Mouse (Mus musculus) telencephalon, adult 2 months (tissue): ENCODE data around the gene Sept10.

Experiments
- DNase-seq: peaks from one replicate; pipeline ENCODE4 v3.0.0-alpha.2; 2011; ENCODE audit warnings: low read depth, low spot score

Gene Sept10

GRCm38 (mm10) chr10:59221473-59222270, at the start of gene Sept10, which contains the start of gene Sowahc:
Sept10 (minus strand) TSS chr10:59221847.
Sowahc (plus strand) TSS chr10:59221953.
- peak; percentile 76 for DNase-seq

GRCm38 (mm10) chr10:59268754-59269153, 47.1 kb upstream of the Sept10 start:
- no peak for DNase-seq

GRCm38 (mm10) chr10:59268109-59268508, 46.5 kb upstream of the Sept10 start:
- DNase-seq, result no peak

GRCm38 (mm10) chr10:59267275-59267674, 45.6 kb upstream of the Sept10 start:
- no peak for DNase-seq

- DNase-seq, result no peak
Observed at GRCm38 (mm10) chr10:59266097-59266496, 44.5 kb upstream of the Sept10 start.

GRCm38 (mm10) chr10:59265674-59266073, 44.0 kb upstream of the Sept10 start:
- no peak for DNase-seq

- DNase-seq, result no peak
Observed at GRCm38 (mm10) chr10:59265067-59265466, 43.4 kb upstream of the Sept10 start.

GRCm38 (mm10) chr10:59262979-59263378, 41.3 kb upstream of the Sept10 start:
- no peak for DNase-seq

- DNase-seq, result no peak
Observed at GRCm38 (mm10) chr10:59262021-59262420, 40.4 kb upstream of the Sept10 start.

- no peak for DNase-seq
Observed at GRCm38 (mm10) chr10:59261603-59262002, 40.0 kb upstream of the Sept10 start.

- DNase-seq, result no peak
Observed at GRCm38 (mm10) chr10:59259572-59259971, 37.9 kb upstream of the Sept10 start.

GRCm38 (mm10) chr10:59256533-59256932, 34.9 kb upstream of the Sept10 start:
- DNase-seq, result no peak

GRCm38 (mm10) chr10:59253541-59254079, 32.0 kb upstream of the Sept10 start:
- DNase-seq, result no peak

- DNase-seq, result no peak
Observed at GRCm38 (mm10) chr10:59252396-59252795, 30.7 kb upstream of the Sept10 start.

- no peak for DNase-seq
Observed at GRCm38 (mm10) chr10:59251980-59252379, 30.3 kb upstream of the Sept10 start.

- no peak for DNase-seq
Observed at GRCm38 (mm10) chr10:59250679-59251078, 29.0 kb upstream of the Sept10 start.

GRCm38 (mm10) chr10:59249531-59249930, 27.9 kb upstream of the Sept10 start:
- DNase-seq, result no peak

- DNase-seq, result no peak
Observed at GRCm38 (mm10) chr10:59241141-59241541, 19.5 kb upstream of the Sept10 start.

- no peak for DNase-seq
Observed at GRCm38 (mm10) chr10:59237757-59238156, 16.1 kb upstream of the Sept10 start.

- DNase-seq, result no peak
Observed at GRCm38 (mm10) chr10:59236486-59236885, 14.8 kb upstream of the Sept10 start.

GRCm38 (mm10) chr10:59235847-59236246, 14.2 kb upstream of the Sept10 start:
- DNase-seq, result no peak

- DNase-seq, result no peak
Observed at GRCm38 (mm10) chr10:59235227-59235626, 13.6 kb upstream of the Sept10 start.

- DNase-seq, result no peak
Observed at GRCm38 (mm10) chr10:59229205-59229820, 7.7 kb upstream of the Sept10 start.
